Mouse (Mus musculus) liver, embryonic 16.5 days (tissue): Measurements from ENCODE around the gene Foxr1. TPM values are rescaled to one million over a fixed set of nuclear protein-coding genes. Genes with fewer than 3 reads are reported as not detected.

ENCODE experiments used
- ATAC-seq: fragments of 200-750 bp; cut with Nextera tagmentation; 2 replicates; pipeline ENCODE4 v1.8.0; 2017; ENCODE audit warnings: low read depth, mild to moderate bottlenecking, moderate number of reproducible peaks, moderate library complexity
- H3K27ac ChIP-seq: fragments of 300-500 bp; sonication (generic); 2 replicates; pipeline ENCODE4 v1.5.1; 2014; ENCODE audit warnings: mild to moderate bottlenecking, low read length
- H3K27me3 ChIP-seq: fragments of 300-500 bp; sonication (generic); 2 replicates; pipeline ENCODE4 v1.6.1; 2014; ENCODE audit warnings: low read depth, low read length, mixed read lengths; ENCODE audit not compliant: control insufficient read depth, insufficient read depth
- H3K36me3 ChIP-seq: fragments of 300-500 bp; sonication (generic); 2 replicates; pipeline ENCODE4 v1.6.1; 2014; ENCODE audit warnings: mild to moderate bottlenecking; ENCODE audit not compliant: control insufficient read depth, insufficient read depth
- H3K4me1 ChIP-seq: fragments of 300-500 bp; sonication (generic); 2 replicates; pipeline ENCODE4 v1.6.1; 2014; ENCODE audit warnings: low read depth, low read length, mixed read lengths; ENCODE audit not compliant: control insufficient read depth
- H3K4me2 ChIP-seq: fragments of 300-500 bp; sonication (generic); 2 replicates; pipeline ENCODE4 v1.6.1; 2014; ENCODE audit warnings: low read depth, low read length, mixed read lengths
- H3K4me3 ChIP-seq: fragments of 300-500 bp; sonication (generic); 2 replicates; pipeline ENCODE4 v1.5.1; 2014; ENCODE audit warnings: low read depth, mild to moderate bottlenecking, low read length
- H3K9ac ChIP-seq: fragments of 300-500 bp; sonication (generic); 2 replicates; pipeline ENCODE4 v1.6.1; 2014; ENCODE audit warnings: low read depth, low read length
- H3K9me3 ChIP-seq: fragments of 300-500 bp; sonication (generic); replicated peaks from 2 replicates; pipeline ENCODE4 v1.6.1; 2016; ENCODE audit warnings: low read length; ENCODE audit not compliant: control insufficient read depth
- WGBS: fragments of 180-500 bp; shearing (Covaris S2); extraction: QIAGEN DNeasy Blood & Tissue Kit; methylation state at CpG from one replicate; pipeline ENCODE4 v1.1.7; 2014; ENCODE audit not compliant: insufficient replicate concordance; 5-methylcytosine and 5-hydroxymethylcytosine counted together
- polyA plus RNA-seq: library from polyadenylated mRNA; unstranded; fragments of >200 nt; fragmentation: Nextera tagmentation; extraction: Ambion mirVana; gene quantifications from 2 replicates; pipeline ENCODE4 v1.2.1, GENCODE M21; 2015

The Foxr1 gene
- polyA plus RNA-seq, 1 experiment from 2014 or later = not detected

DNA sequence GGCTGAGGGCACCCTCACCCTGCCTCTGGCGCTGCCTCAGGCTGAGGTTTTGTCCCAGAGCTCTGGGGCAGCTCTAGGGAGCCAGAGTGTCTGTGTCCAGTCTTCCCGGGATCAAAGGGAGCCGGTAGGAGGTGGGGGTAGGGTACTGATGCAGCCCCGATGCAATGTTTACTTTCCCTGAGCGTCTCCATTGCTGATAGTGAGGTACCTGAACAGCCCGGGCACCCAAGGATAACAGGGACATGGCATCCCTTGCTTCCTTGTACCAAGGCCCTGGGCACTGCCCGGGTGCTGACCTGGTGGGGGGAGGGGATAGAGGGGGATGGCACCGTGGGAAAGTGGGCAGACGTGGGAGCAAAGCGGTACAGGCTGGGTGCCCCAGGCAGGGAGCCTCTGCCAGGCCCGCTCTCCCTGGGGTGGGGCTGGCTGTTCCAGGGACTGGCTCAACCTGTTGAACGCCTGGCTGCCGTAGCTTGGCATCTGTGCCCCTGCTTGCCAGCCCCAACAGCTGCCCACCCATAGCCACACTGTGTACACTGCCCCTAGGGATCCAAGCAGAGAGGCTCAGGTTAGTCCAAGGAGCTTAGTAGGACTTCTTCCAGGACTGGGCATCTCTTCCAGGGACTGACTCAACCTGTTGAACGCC, 44.7 kb upstream of the Foxr1 start:
- Histone ChIP-seq H3K27me3 (peaks cover 39% of the 10 kb centered on the region), H3K9me3 (no peaks in the 10 kb centered on the region), H3K4me1 (peaks cover 13% of the 10 kb centered on the region), H3K4me2 (peak overlapping the region; percentile 57), H3K4me3 (peak overlapping the region; percentile 72), H3K27ac (peak overlapping the region; percentile 44), H3K9ac (peak overlapping the region; percentile 5; the same call in 1 of the 2 replicates), H3K36me3 (no peaks in the 10 kb centered on the region)
- ATAC-seq = no peak
- WGBS = 47% methylated on average over 14 of the region's 14 CpGs

DNA sequence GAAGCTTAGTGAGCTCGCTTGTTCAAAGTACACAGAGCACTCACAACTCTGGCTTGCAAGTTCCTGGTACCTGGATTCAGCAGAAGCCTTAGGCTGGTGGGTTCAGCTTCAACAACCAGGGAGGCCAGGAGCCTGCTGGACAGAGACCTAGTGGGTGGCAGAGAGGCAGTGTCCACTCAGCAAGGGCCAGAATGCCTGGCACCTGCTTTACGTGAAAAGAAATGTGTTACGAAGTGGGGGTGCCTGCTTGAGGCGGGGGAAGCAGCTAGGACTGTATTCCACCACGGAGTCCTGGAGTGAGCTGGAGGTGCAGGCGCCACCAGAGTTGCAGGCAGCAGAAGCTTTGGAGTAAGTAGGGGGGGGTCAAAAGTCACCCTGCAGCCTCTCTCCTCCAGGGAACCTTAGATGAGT, 44.2 kb upstream of the Foxr1 start:
- WGBS = 64% methylated on average over 6 of the region's 6 CpGs
- Histone ChIP-seq H3K4me3 (peak overlapping the region; percentile 72; the same call in 1 of the 2 replicates), H3K9me3 (no peaks in the 10 kb centered on the region), H3K36me3 (no peaks in the 10 kb centered on the region), H3K27ac (peak overlapping the region; percentile 22; the same call in 1 of the 2 replicates), H3K4me1 (peaks cover 10% of the 10 kb centered on the region), H3K9ac (0 out of 2 replicates have a peak overlapping the region, but pooled peaks have one; percentile 5), H3K27me3 (peaks cover 40% of the 10 kb centered on the region), H3K4me2 (peak overlapping the region; percentile 57)
- no peak for ATAC-seq

DNA sequence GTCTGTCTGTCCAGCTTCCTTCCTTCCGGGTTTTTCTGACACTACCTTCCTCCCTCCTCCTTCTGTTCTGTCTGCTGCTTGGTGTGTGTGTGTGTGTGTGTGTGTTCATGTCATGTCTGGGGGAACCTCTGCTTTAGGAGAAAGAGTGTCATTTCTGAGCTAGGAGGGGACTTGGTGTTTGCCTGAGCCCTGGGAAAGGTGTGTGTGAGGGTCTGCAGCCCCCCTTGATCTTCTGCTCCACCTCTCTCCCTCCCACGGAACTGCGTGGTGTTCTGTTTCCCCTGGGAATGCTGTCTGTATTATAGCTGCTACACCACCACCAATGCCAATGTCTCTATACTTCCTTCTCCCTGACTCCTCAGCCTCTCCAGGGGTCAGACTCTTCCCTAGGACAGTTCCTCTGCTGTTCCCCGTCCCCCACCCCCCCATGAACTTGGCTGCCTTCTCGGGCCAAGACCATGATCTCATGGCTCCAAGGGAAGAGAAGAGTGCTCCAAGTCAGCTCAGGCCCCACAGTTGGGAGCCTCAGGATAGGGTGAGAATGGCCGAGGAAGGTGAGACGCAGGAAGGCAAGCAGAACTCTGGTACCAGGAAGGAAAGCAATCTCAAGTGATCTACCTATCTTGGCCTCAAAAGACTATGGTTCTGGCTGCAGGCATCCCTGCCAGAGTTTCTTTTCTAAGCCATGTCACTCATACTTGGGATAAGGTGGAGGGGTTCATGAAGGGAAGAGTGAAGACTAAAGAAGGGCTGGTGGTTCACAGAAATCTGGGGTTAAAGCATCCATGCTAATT, 43.6 kb upstream of the Foxr1 start:
- ATAC-seq = no peak
- no peaks in the 10 kb centered on the region for H3K9me3 ChIP-seq
- H3K4me3 ChIP-seq = peak overlapping the region; percentile 72
- no peaks in the 10 kb centered on the region for H3K36me3 ChIP-seq
- peaks cover 45% of the 10 kb centered on the region for H3K27me3 ChIP-seq
- H3K4me1 ChIP-seq = peaks cover 16% of the 10 kb centered on the region
- WGBS = 30% methylated on average over 7 of the region's 7 CpGs
- H3K4me2 ChIP-seq = peak overlapping the region; percentile 57
- no peak overlapping the region for H3K9ac ChIP-seq
- H3K27ac ChIP-seq = peak overlapping the region; percentile 22; the same call in 1 of the 2 replicates

DNA sequence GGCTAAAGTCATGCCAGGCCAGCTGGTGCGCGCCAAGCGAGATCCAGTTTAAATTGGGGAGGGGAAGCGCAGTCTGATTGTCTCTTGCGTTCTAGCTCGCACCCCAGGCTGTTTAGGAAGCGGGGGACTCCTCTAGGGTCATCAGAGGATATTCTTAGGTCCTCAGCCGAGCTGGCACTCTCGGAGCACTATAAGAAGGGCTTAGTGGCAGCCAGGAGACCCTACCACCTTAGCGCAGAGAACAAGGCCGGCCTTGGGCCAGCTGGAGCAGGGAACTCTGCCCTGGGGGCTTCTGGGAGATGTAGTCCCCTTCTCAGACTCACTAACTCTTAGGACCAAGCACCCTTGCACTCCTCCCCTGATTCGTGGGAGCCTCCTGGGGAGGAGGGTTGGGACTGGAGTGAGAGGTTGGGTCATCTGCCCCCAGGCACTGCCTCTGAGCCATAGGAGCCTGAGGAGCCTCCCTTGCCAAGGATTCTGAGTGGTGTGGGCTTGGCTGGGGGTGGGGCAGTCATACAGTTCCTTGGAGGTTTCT, 42.6 kb upstream of the Foxr1 start:
- Histone ChIP-seq H3K9ac (peak overlapping the region; percentile 67), H3K4me2 (peak overlapping the region; percentile 57), H3K36me3 (no peaks in the 10 kb centered on the region), H3K4me1 (peaks cover 19% of the 10 kb centered on the region), H3K27me3 (peaks cover 55% of the 10 kb centered on the region), H3K27ac (peak overlapping the region; percentile 2; the same call in 1 of the 2 replicates), H3K4me3 (peak overlapping the region; percentile 72), H3K9me3 (no peaks in the 10 kb centered on the region)
- ATAC-seq = no peak
- 1% methylated on average over 12 of the region's 12 CpGs for WGBS

DNA sequence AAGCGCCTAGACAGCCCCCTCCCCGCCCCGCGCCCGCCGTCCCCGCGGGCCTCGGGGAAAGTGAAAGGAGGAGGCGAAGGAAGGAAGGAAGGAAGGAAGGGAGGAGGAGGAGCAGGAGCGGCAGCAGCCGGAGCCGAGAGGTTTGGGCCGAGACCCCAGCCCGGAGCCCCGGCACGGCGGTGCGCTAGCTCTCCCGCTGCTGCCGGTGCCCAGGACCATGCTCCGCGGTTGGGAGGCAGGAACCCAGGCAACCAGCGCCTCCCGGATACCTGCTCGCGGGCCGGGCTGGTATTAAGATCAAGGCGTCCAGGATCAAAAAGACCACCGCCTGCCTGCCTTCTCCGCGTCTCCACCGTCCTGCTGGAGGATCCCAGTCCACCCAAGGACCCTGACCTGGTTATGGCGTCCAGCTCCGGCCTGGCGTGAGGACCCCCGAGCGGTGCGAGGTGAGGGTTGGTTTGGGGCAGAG, 42.1 kb upstream of the Foxr1 start:
- Histone ChIP-seq H3K27me3 (peaks cover 60% of the 10 kb centered on the region), H3K9me3 (no peaks in the 10 kb centered on the region), H3K36me3 (no peaks in the 10 kb centered on the region), H3K9ac (peak overlapping the region; percentile 67), H3K27ac (peak overlapping the region; percentile 61), H3K4me2 (peak overlapping the region; percentile 57), H3K4me1 (peaks cover 22% of the 10 kb centered on the region), H3K4me3 (peak overlapping the region; percentile 72)
- no peak for ATAC-seq
- under 1% methylated on average over 28 of the region's 39 CpGs for WGBS

DNA sequence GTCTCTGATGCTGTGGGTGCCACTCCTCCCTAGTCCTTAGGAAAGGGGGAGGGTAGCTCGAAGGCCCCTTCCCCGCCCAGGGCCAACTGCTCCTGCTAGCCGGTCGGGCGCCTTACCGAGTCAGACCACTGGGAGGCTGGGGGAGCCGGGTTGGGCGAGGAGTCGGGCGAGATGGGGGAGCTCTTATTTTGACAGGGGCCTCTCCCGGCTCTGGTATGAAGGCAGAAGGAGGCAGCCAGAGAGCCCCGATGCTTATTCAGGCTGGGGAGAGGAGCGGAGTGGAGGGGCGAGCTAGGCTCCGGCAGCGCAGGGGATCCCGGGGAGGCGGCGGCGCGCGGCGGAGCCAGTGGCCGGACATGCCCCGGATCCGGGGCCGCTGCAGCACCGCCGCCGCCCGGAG, 41.6 kb upstream of the Foxr1 start, which contains the start of gene Bcl9l:
Gene Bcl9l, plus strand, starts transcription at position 274 of the 400 bp plus-strand sequence.
- WGBS = 0% methylated on average over 30 of the region's 31 CpGs
- ATAC-seq = peak; percentile 42
- H3K27me3 ChIP-seq = peaks cover 62% of the 10 kb centered on the region

DNA sequence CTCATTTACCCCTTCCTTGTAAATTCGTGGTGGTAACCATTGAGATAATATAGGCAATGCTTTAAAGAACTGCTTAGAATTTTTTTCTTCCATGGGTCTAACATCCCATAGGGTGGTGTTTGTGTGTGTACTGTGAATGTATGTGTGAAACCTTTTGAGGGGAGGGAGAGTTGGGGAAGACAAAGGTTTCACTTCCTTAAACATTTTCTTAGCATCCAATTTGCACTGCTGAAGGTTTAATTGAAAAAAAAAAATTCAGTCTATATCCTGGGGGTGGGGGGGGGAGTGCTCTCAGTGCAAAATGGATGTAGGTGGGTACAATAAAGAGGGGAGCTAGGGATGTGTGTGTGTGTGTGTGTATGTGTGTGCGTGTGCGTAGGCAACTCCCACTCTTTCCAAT, 41.2 kb upstream of the Foxr1 start:
- Histone ChIP-seq H3K27ac (no peak overlapping the region), H3K9ac (no peak overlapping the region), H3K4me1 (peaks cover 31% of the 10 kb centered on the region), H3K36me3 (no peaks in the 10 kb centered on the region), H3K9me3 (no peaks in the 10 kb centered on the region), H3K4me3 (peak overlapping the region; percentile 72), H3K4me2 (peak overlapping the region; percentile 57), H3K27me3 (peaks cover 62% of the 10 kb centered on the region)
- WGBS = 12% methylated on average over 3 of the region's 3 CpGs
- ATAC-seq = no peak

More for the DNA sequence above, 41.6 kb upstream of the Foxr1 start, which contains the start of gene Bcl9l:
- peak within 1 kb of the TSS; percentile 57 for H3K4me2 ChIP-seq
- H3K27ac ChIP-seq = peak within 1 kb of the TSS; percentile 61
- peak within 1 kb of the TSS; percentile 67 for H3K9ac ChIP-seq
- no peaks in the 10 kb centered on the region for H3K9me3 ChIP-seq
- no peaks in the 10 kb centered on the region for H3K36me3 ChIP-seq
- H3K4me1 ChIP-seq = peaks cover 28% of the 10 kb centered on the region
- H3K4me3 ChIP-seq = peak within 1 kb of the TSS; percentile 72

DNA sequence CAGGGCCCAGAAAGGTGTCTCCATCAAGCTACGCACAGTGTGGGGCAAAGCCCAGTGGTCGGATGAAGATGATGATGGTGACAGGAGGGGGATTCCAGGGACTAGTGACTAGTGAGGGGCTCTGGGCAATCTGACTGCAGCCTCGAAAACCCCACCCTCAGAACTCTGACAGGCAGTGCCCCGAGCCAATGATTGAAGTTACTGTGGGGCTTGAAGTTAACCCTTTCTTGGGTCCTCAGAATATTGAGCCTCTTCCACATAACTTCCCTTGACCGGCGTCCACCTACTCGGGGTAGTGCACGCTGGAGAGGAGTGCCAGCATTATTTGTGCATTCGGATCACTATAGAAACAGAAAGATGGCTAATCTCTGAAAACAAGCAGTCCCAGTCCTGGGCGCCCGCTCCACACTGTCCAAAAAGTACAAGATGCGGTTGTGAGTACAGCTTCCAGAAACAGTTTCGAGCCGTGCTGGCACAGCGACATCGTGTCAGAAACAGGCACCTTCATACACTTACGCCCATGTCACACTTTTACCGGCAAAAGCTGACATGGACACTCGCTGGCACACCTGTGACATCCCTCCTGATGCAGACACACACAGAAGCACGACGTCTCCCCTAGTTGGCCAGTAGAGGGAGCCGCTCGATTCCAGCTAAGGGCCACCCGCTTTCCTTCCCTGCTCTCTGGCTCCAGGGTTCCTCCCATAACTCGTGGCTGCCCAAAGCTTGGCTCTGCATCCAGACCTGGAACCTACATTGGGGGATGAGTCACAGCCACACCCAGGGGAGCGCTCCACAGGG, 38.9 kb upstream of the Foxr1 start:
- peak overlapping the region; percentile 61 for H3K4me2 ChIP-seq
- ATAC-seq = peak; percentile 23
- H3K9ac ChIP-seq = no peak overlapping the region
- H3K4me1 ChIP-seq = peaks cover 21% of the 10 kb centered on the region
- WGBS = under 1% methylated on average over 26 of the region's 26 CpGs
- H3K27me3 ChIP-seq = peaks cover 62% of the 10 kb centered on the region
- no peaks in the 10 kb centered on the region for H3K36me3 ChIP-seq
- peak overlapping the region; percentile 55 for H3K4me3 ChIP-seq
- no peaks in the 10 kb centered on the region for H3K9me3 ChIP-seq
- H3K27ac ChIP-seq = no peak overlapping the region; the same call in 1 of the 2 replicates
